Mouse (Mus musculus) CH12.LX (cell line): ENCODE data around the gene Ttf2. TPM values are rescaled to one million over a fixed set of nuclear protein-coding genes. Genes with fewer than 3 reads are reported as not detected.

Source experiments
- DNase-seq: peaks from one replicate; pipeline ENCODE4 v3.0.0-alpha.2; 2013; ENCODE audit errors: extremely low read depth
- H3K27ac ChIP-seq: 2 replicates; pipeline ENCODE4 v1.5.1; 2012; ENCODE audit warnings: low read depth, mild to moderate bottlenecking, control low read depth, moderate library complexity; ENCODE audit not compliant: insufficient read depth
- H3K27me3 ChIP-seq: replicated peaks from 2 replicates; pipeline ENCODE3; 2012; ENCODE audit warnings: inconsistent platforms
- H3K36me3 ChIP-seq, 2 experiments: replicated peaks in 1 of 2; 2 replicates each; pipeline versions ENCODE3 to v1.6.1; 2012; ENCODE audit warnings: inconsistent platforms in 1 of 2, low read length in 1 of 2, mild to moderate bottlenecking in 1 of 2, mixed read lengths in 1 of 2, moderate library complexity in 1 of 2; ENCODE audit not compliant: control insufficient read depth in 1 of 2, insufficient read depth in 1 of 2
- H3K4me1 ChIP-seq, 2 experiments: 2 replicates each; pipeline ENCODE4 v1.6.1; 2012; ENCODE audit warnings: inconsistent platforms in 1 of 2, moderate library complexity in 1 of 2; ENCODE audit not compliant: insufficient read depth in 2 of 2, control insufficient read depth in 1 of 2
- H3K4me2 ChIP-seq: 2 replicates; pipeline ENCODE4 v1.6.1; 2012; ENCODE audit warnings: low read depth, mild to moderate bottlenecking, control low read depth; ENCODE audit not compliant: poor library complexity, insufficient read depth, severe bottlenecking
- H3K4me3 ChIP-seq, 3 experiments: fragments of 150-350 bp in 1 of 3; sonication (generic) in 1 of 3; replicated peaks in 1 of 3; 2 replicates each; pipeline versions ENCODE3 to v1.5.1; 2011 to 2012; ENCODE audit warnings: low read depth in 2 of 3, low read length in 2 of 3, mild to moderate bottlenecking in 2 of 3, moderate library complexity in 2 of 3, control low read depth in 1 of 3, improper control_type of control experiment in 1 of 3, inconsistent platforms in 1 of 3, mixed read lengths in 1 of 3; ENCODE audit not compliant: poor library complexity in 1 of 3
- H3K79me2 ChIP-seq: replicated peaks from 2 replicates; pipeline ENCODE4 v1.6.1; 2012; ENCODE audit warnings: mild to moderate bottlenecking, moderate library complexity; ENCODE audit not compliant: control insufficient read depth, poor library complexity, insufficient read depth, severe bottlenecking; ENCODE audit errors: extremely low read depth
- H3K9ac ChIP-seq: 2 replicates; pipeline ENCODE4 v1.6.1; 2012; ENCODE audit warnings: low read depth, mild to moderate bottlenecking, control low read depth, moderate library complexity; ENCODE audit not compliant: insufficient read depth
- H3K9me3 ChIP-seq: replicated peaks from 2 replicates; pipeline ENCODE3; 2012; ENCODE audit warnings: low read length, inconsistent platforms, mixed read lengths
- BHLHE40 ChIP-seq: IDR thresholded peaks from 2 replicates; pipeline ENCODE4 v1.6.1; 2011; ENCODE audit warnings: mild to moderate bottlenecking, low read depth, low read length, improper control_type of control experiment
- CHD1 ChIP-seq: IDR thresholded peaks from 2 replicates; pipeline ENCODE4 v1.6.1; 2012; ENCODE audit warnings: low read depth, low read length, improper control_type of control experiment, inconsistent platforms
- CHD2 ChIP-seq: IDR thresholded peaks from 2 replicates; pipeline ENCODE4 v1.6.1; 2011; ENCODE audit warnings: low read length, improper control_type of control experiment
- EP300 ChIP-seq: IDR thresholded peaks from 2 replicates; pipeline ENCODE4 v1.6.1; 2011; ENCODE audit warnings: low read length, improper control_type of control experiment
- ETS1 ChIP-seq: conservative IDR thresholded peaks from 2 replicates; pipeline ENCODE4 v1.6.1; 2012; ENCODE audit warnings: low read depth, mild to moderate bottlenecking, inconsistent platforms, low read length, improper control_type of control experiment, moderate library complexity
- GABPA ChIP-seq: IDR thresholded peaks from 2 replicates; pipeline ENCODE4 v1.6.1; 2012; ENCODE audit warnings: low read depth, low read length, improper control_type of control experiment, inconsistent platforms; ENCODE audit not compliant: insufficient replicate concordance
- HCFC1 ChIP-seq: IDR thresholded peaks from 2 replicates; pipeline ENCODE4 v1.6.1; 2012; ENCODE audit warnings: low read depth, mild to moderate bottlenecking, inconsistent platforms, low read length, improper control_type of control experiment
- KAT2A ChIP-seq: IDR thresholded peaks from 2 replicates; pipeline ENCODE4 v1.6.1; 2012; ENCODE audit warnings: low read length, improper control_type of control experiment, inconsistent platforms; ENCODE audit not compliant: insufficient replicate concordance
- MAX ChIP-seq: IDR thresholded peaks from 2 replicates; pipeline ENCODE4 v1.6.1; 2011; ENCODE audit warnings: low read length, improper control_type of control experiment
- MAZ ChIP-seq: IDR thresholded peaks from 2 replicates; pipeline ENCODE4 v1.6.1; 2012; ENCODE audit warnings: low read depth, mild to moderate bottlenecking, inconsistent platforms, low read length, improper control_type of control experiment, moderate library complexity
- MEF2A ChIP-seq: IDR thresholded peaks from 2 replicates; pipeline ENCODE4 v1.6.1; 2014; ENCODE audit warnings: low read depth, mild to moderate bottlenecking, inconsistent platforms, low read length, improper control_type of control experiment, borderline replicate concordance
- MXI1 ChIP-seq: IDR thresholded peaks from 2 replicates; pipeline ENCODE4 v1.6.1; 2011; ENCODE audit warnings: mild to moderate bottlenecking, low read depth, low read length, improper control_type of control experiment
- PAX5 ChIP-seq: IDR thresholded peaks from 2 replicates; pipeline ENCODE4 v1.6.1; 2012; ENCODE audit warnings: low read length, inconsistent platforms, mixed read lengths
- POLR2A ChIP-seq: IDR thresholded peaks from 2 replicates; pipeline ENCODE4 v1.6.1; 2011; ENCODE audit warnings: low read depth, mild to moderate bottlenecking, improper control_type of control experiment, low read length
- POLR2AphosphoS2 ChIP-seq: IDR thresholded peaks from 2 replicates; pipeline ENCODE4 v1.6.1; 2011; ENCODE audit warnings: low read depth, low read length, improper control_type of control experiment
- RAD21 ChIP-seq: IDR thresholded peaks from 2 replicates; pipeline ENCODE4 v1.6.1; 2011; ENCODE audit warnings: low read depth, mild to moderate bottlenecking, low read length, improper control_type of control experiment, moderate library complexity
- RCOR1 ChIP-seq: conservative IDR thresholded peaks from 2 replicates; pipeline ENCODE4 v1.6.1; 2012; ENCODE audit warnings: low read depth, mild to moderate bottlenecking, inconsistent platforms, low read length, improper control_type of control experiment
- SIN3A ChIP-seq: IDR thresholded peaks from 2 replicates; pipeline ENCODE4 v1.6.1; 2012; ENCODE audit warnings: low read length, improper control_type of control experiment, inconsistent platforms
- SMC3 ChIP-seq: IDR thresholded peaks from 2 replicates; pipeline ENCODE4 v1.6.1; 2011; ENCODE audit warnings: low read depth, low read length, improper control_type of control experiment
- USF2 ChIP-seq: conservative IDR thresholded peaks from 2 replicates; pipeline ENCODE4 v1.6.1; 2011; ENCODE audit warnings: low read depth, low read length, improper control_type of control experiment
- dilution Hi-C: fragments of 300-500 bp; cut with MboI; formaldehyde crosslinking; loops from 2 replicates; pipeline ENCODE4 v1.14.3; 2020; ENCODE audit warnings: low sequenced_read_pairs; ENCODE audit not compliant: extremely low pct_unique_long_range_greater_than_20kb, extremely low pct_ligation_motif_present
- in situ Hi-C: fragments of 300-500 bp; cut with MboI; formaldehyde crosslinking; loops from 3 replicates; pipeline ENCODE4 v1.14.3; 2019; ENCODE audit warnings: low sequenced_read_pairs, low pct_ligation_motif_present, low pct_unique_long_range_greater_than_20kb, mixed read lengths
- polyA plus RNA-seq: library from polyadenylated mRNA; unstranded; fragments of >175 nt; gene quantifications from 2 replicates; pipeline ENCODE4 v1.2.1, GENCODE M21; 2012; ENCODE audit warnings: low read depth; ENCODE audit not compliant: insufficient read length
- total RNA-seq, 2 experiments: library from RNA; depleted of rRNA; stranded (reverse); fragments of 300-350 nt in 1 of 2; fragments of >200 nt in 1 of 2; gene quantifications; 2 replicates each; pipeline ENCODE4 v1.2.3; 2012 to 2014

The Ttf2 gene
- total and polyA plus RNA-seq, 3 experiments, result 27.2 to 34.0 (median 29.7) TPM

GRCm38 (mm10) chr3:100947286-100947685 lies 22.2 kb downstream of the Ttf2 start:
- H3K9me3 ChIP-seq, result no peaks in the 10 kb centered on the region
- dilution Hi-C loops, result no loop called here
- 0 out of 2 replicates have a peak, but pooled peaks cover 2% of the 10 kb centered on the region for H3K79me2 ChIP-seq
- H3K4me3 ChIP-seq, result no peak overlapping the region
- no peak overlapping the region for H3K4me2 ChIP-seq
- in situ Hi-C loops, result no loop called here
- TF ChIP-seq CHD1 (no peak), SMC3 (no peak), RCOR1 (no peak), BHLHE40 (no peak), MAX (no peak), KAT2A (no peak), MAZ (no peak), PAX5 (no peak), SIN3A (no peak), HCFC1 (no peak), POLR2A (no peak)
- peaks cover 75 to 97% of the 10 kb centered on the region in 2 experiments for H3K36me3 ChIP-seq
- no peak overlapping the region for H3K27ac ChIP-seq
- no peaks in the 10 kb centered on the region for H3K4me1 ChIP-seq
- no peaks in the 10 kb centered on the region for H3K27me3 ChIP-seq
- DNase-seq, result no peak
- H3K9ac ChIP-seq, result no peak overlapping the region

- H3K79me2 ChIP-seq, result no peaks in the 10 kb centered on the region
- H3K4me1 ChIP-seq, result no peaks in the 10 kb centered on the region
- no peaks in the 10 kb centered on the region for H3K9me3 ChIP-seq
- no peak overlapping the region for H3K9ac ChIP-seq
- TF ChIP-seq PAX5 (no peak), CHD2 (no peak), HCFC1 (no peak), MEF2A (no peak), RAD21 (no peak), POLR2AphosphoS2 (no peak), RCOR1 (no peak), MXI1 (no peak), BHLHE40 (no peak), USF2 (no peak), ETS1 (no peak), GABPA (no peak), MAZ (no peak), EP300 (no peak)
- no peaks in the 10 kb centered on the region for H3K27me3 ChIP-seq
- H3K27ac ChIP-seq, result no peak overlapping the region
- dilution Hi-C loops, result no loop called here
- no peak for DNase-seq
- no peak overlapping the region for H3K4me2 ChIP-seq
- H3K4me3 ChIP-seq, result no peak overlapping the region
- in situ Hi-C loops, result no loop called here
- H3K36me3 ChIP-seq, result peaks cover 67 to 96% of the 10 kb centered on the region in 2 experiments
Measured at GRCm38 (mm10) chr3:100940496-100941037, 28.9 kb downstream of the Ttf2 start.
